Mouse (Mus musculus) E14TG2a.4 (cell line): ENCODE data around the gene Rpl26.

Experiments
- CTCF ChIP-seq: conservative IDR thresholded peaks from 2 replicates; pipeline ENCODE4 v1.5.1; 2014; ENCODE audit warnings: low read length
- NANOG ChIP-seq: IDR thresholded peaks from 2 replicates; pipeline ENCODE4 v1.6.1; 2014; ENCODE audit warnings: borderline replicate concordance, low read length, mixed read lengths
- POU5F1 ChIP-seq: IDR thresholded peaks from 2 replicates; pipeline ENCODE4 v1.6.1; 2014; ENCODE audit warnings: low read length, borderline replicate concordance

DNA sequence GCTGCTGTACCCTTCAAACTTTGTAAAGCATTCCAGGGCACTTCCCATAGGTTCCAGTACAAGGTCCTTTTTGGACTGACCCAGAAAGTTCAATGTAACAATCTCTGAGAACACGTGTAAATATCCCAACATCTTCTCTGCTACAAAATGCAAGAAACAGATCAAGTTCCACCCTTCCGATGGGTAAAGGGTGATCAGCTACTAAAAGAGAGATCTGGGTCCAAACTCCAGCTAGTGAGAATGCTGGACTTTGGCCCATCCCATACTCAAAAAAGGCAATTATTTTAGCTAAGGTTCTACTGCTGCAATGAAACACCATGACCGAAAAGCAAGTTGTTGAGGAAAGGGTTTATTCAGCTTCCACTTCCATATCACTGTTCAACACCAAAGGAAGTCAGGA lies 46.8 kb upstream of the Rpl26 start:
- no peak for TF ChIP-seq CTCF
- TF ChIP-seq POU5F1, result no peak
- no peak for TF ChIP-seq NANOG
